Mouse (Mus musculus) liver, embryonic 13.5 days (tissue): Measurements from ENCODE around the gene Inafm1. TPM values are rescaled to one million over a fixed set of nuclear protein-coding genes. Genes with fewer than 3 reads are reported as not detected.

Experiments used
- ATAC-seq: fragments of 200-750 bp; cut with Nextera tagmentation; 2 replicates; pipeline ENCODE4 v1.8.0; 2017; ENCODE audit warnings: low read depth, mild to moderate bottlenecking, moderate number of reproducible peaks, moderate library complexity
- DNase-seq: peaks from one replicate; pipeline ENCODE4 v3.0.0; 2022
- H3K27ac ChIP-seq: fragments of 300-500 bp; sonication (generic); 2 replicates; pipeline ENCODE4 v1.5.1; 2015; ENCODE audit warnings: moderate library complexity, mild to moderate bottlenecking, inconsistent platforms
- H3K27me3 ChIP-seq: fragments of 300-500 bp; sonication (generic); 2 replicates; pipeline ENCODE4 v1.6.1; 2015; ENCODE audit warnings: mild to moderate bottlenecking, inconsistent platforms
- H3K36me3 ChIP-seq: fragments of 300-500 bp; sonication (generic); 2 replicates; pipeline ENCODE4 v1.6.1; 2015; ENCODE audit warnings: mild to moderate bottlenecking, inconsistent platforms
- H3K4me1 ChIP-seq: fragments of 300-500 bp; sonication (generic); replicated peaks from 2 replicates; pipeline ENCODE4 v1.6.1; 2015; ENCODE audit warnings: inconsistent platforms
- H3K4me2 ChIP-seq: fragments of 300-500 bp; sonication (generic); 2 replicates; pipeline ENCODE4 v1.6.1; 2015; ENCODE audit warnings: inconsistent platforms, mild to moderate bottlenecking, moderate library complexity
- H3K4me3 ChIP-seq: fragments of 300-500 bp; sonication (generic); replicated peaks from 2 replicates; pipeline ENCODE4 v1.5.1; 2015; ENCODE audit warnings: mild to moderate bottlenecking, inconsistent platforms
- H3K9ac ChIP-seq: fragments of 300-500 bp; sonication (generic); 2 replicates; pipeline ENCODE4 v1.6.1; 2015; ENCODE audit warnings: mild to moderate bottlenecking, inconsistent platforms
- H3K9me3 ChIP-seq: fragments of 300-500 bp; sonication (generic); replicated peaks from 2 replicates; pipeline ENCODE4 v1.6.1; 2016; ENCODE audit warnings: inconsistent platforms
- WGBS: fragments of 180-500 bp; shearing (Covaris S2); methylation state at CpG from one replicate; pipeline ENCODE4 v1.1.7; 2015; ENCODE audit not compliant: insufficient replicate concordance; 5-methylcytosine and 5-hydroxymethylcytosine counted together
- polyA plus RNA-seq: library from polyadenylated mRNA; unstranded; fragments of >200 nt; fragmentation: Nextera tagmentation; extraction: Ambion mirVana; gene quantifications from 2 replicates; pipeline ENCODE4 v1.2.1, GENCODE M21; 2015

Gene Inafm1
- 3.9 and 4.4 TPM in 2 replicates for polyA plus RNA-seq

GRCm38 (mm10) chr7:16273081-16273765 is at the start of gene Inafm1:
Gene Inafm1, minus strand, starts transcription at chr7:16273617.
- peaks cover 37% of the 10 kb centered on the region for H3K36me3 ChIP-seq
- H3K27me3 ChIP-seq: no peaks in the 10 kb centered on the region
- ATAC-seq (peak; percentile 69), DNase-seq (peak; percentile 86)
- H3K9ac ChIP-seq: peak within 1 kb of the TSS; percentile 93
- H3K4me3 ChIP-seq: peak within 1 kb of the TSS; percentile 84
- WGBS: 2% methylated on average over 41 of the region's 49 CpGs
- peak within 1 kb of the TSS; percentile 98 for H3K27ac ChIP-seq
- peaks cover 70% of the 10 kb centered on the region for H3K4me1 ChIP-seq
- H3K9me3 ChIP-seq: no peaks in the 10 kb centered on the region
- H3K4me2 ChIP-seq: peak within 1 kb of the TSS; percentile 100

DNA sequence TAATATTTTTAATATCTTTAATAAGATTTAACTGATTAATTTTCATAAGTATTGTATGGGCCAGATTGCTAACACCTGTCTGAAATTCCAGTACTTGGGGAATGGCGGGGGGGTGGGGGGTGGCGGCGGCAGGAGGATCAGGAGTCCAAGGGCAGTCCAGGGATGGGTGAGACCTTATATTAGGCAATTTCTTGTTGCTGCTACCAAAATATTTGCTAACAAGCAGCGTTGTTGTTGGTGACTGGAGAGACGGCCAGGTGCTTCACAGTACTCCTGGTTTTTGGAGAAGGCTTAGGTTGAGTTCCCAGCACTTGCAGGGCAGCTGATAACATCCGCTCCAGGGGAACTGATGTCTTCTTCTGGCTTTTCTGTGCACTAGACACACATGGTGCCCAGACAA is 47.1 kb upstream of the Inafm1 start:
- Histone ChIP-seq H3K4me2 (no peak overlapping the region), H3K4me3 (no peak overlapping the region), H3K36me3 (peaks cover 26% of the 10 kb centered on the region), H3K27ac (no peak overlapping the region), H3K27me3 (no peaks in the 10 kb centered on the region), H3K9me3 (no peaks in the 10 kb centered on the region), H3K4me1 (peaks cover 5% of the 10 kb centered on the region), H3K9ac (no peak overlapping the region)
- 76% methylated on average over 6 of the region's 6 CpGs for WGBS
- DNase-seq (no peak), ATAC-seq (no peak)

DNA sequence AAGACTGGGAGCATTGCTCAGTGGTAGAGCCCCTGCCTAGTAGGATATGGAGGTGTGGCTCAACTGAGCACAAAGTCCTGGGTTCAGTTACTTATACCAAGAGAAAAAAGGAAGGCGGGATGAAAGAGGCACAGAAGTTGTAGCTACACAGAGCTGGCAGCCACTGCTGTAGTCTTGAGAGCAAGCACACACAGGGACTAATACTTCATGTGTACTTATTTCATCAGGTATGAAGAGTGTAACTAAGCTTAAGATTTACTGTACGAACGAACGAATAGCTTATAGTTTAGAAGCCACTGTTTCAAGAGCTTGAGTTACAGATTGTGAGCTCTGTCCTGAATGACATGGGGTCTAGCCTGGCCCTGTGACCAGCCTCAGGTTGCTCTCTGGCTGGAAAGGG is 45.8 kb upstream of the Inafm1 start:
- no peak overlapping the region for H3K4me3 ChIP-seq
- H3K27me3 ChIP-seq: no peaks in the 10 kb centered on the region
- H3K27ac ChIP-seq: no peak overlapping the region
- peaks cover 17% of the 10 kb centered on the region for H3K36me3 ChIP-seq
- no peak overlapping the region for H3K9ac ChIP-seq
- H3K4me1 ChIP-seq: peaks cover 18% of the 10 kb centered on the region
- no peaks in the 10 kb centered on the region for H3K9me3 ChIP-seq
- DNase-seq (no peak), ATAC-seq (no peak)
- H3K4me2 ChIP-seq: no peak overlapping the region
- 88% methylated on average over 4 of the region's 4 CpGs for WGBS

DNA sequence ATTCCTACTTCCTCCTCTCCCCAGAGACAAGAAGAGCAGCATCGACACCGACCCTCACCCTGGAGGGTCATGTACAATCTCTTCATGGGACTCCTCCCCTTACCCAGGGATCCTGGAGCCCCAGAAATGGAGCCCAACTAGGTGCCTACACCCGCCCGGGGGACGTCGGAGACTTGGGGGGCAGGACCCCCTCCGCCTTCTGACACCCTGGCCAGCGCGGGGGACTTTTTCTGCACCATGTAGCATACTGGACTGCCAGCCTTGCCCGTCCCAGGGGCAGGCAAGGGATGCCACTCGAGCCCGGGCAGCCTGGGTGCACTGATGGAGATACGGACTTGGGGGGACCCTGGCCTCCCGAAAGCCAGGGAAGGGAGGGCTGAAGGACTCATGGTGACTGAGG is 43.7 kb upstream of the Inafm1 start:
- Histone ChIP-seq H3K4me1 (peaks cover 37% of the 10 kb centered on the region), H3K9ac (no peak overlapping the region), H3K27ac (no peak overlapping the region), H3K4me3 (no peak overlapping the region), H3K4me2 (no peak overlapping the region), H3K36me3 (peaks cover 17% of the 10 kb centered on the region), H3K27me3 (peaks cover 9% of the 10 kb centered on the region), H3K9me3 (no peaks in the 10 kb centered on the region)
- 82% methylated on average over 14 of the region's 14 CpGs for WGBS
- ATAC-seq (no peak), DNase-seq (no peak)

DNA sequence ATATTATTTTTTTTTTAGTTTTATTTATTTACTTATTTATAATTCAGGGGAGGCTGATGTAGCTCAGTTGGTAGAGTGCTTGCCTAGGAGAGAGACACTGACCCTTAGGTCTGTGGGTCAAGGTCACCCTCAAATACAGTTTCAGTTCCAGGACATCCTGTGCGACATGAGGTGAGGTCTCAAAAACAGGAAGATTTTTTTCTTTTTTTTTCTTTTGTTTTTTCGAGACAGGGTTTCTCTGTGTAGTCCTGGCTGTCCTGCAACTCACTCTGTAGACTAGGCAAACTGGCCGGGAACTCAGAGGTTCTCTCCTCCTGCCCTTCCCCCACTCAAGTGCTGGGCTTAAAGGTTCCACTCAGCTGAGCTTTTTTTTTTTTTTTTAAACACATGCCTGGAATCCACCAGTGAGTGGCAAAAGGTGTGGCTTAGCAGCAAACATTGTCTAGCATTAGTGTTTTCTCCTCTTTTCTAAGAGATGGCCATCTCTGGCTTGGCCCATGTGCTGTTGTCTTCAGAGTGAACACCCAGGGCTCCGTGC is 41.9 kb upstream of the Inafm1 start:
- 60% methylated on average over 4 of the region's 4 CpGs for WGBS
- H3K4me1 ChIP-seq: peaks cover 55% of the 10 kb centered on the region
- no peaks in the 10 kb centered on the region for H3K9me3 ChIP-seq
- H3K27me3 ChIP-seq: peaks cover 18% of the 10 kb centered on the region
- peaks cover 17% of the 10 kb centered on the region for H3K36me3 ChIP-seq
- H3K27ac ChIP-seq: peak overlapping the region; percentile 61
- DNase-seq (no peak), ATAC-seq (no peak)
- H3K9ac ChIP-seq: no peak overlapping the region
- no peak overlapping the region for H3K4me3 ChIP-seq
- H3K4me2 ChIP-seq: no peak overlapping the region

DNA sequence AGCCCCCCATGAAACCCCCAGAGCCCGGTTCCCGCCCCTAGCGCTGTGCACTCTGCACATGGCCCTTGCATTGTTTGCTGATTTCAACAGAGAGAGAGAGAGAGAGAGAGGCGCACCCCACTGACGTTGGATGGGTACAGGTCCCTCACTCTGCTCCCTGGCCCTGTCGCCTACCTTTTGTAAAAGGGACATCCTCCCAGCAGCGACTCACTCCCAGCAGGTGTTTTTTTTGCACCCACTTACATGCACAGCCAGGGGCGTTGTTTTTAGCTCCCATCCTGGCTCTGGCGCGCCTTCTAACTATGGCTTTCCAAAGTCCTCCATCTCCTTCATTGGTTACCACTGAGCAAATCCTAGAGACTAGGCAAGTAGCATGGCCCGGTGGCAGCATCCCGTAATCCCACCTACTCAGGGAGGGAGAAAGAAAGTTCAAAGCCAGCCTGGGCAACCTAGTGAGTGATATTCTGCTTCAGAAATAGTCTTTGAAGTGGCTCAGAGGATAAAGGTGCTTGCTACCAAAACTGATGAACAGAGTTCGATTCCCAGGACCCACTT is 40.9 kb upstream of the Inafm1 start:
- Histone ChIP-seq H3K4me1 (peaks cover 64% of the 10 kb centered on the region), H3K27me3 (peaks cover 18% of the 10 kb centered on the region), H3K36me3 (peaks cover 17% of the 10 kb centered on the region), H3K4me3 (peak overlapping the region; percentile 91), H3K9me3 (no peaks in the 10 kb centered on the region), H3K4me2 (peak overlapping the region; percentile 100), H3K27ac (peak overlapping the region; percentile 99), H3K9ac (peak overlapping the region; percentile 99)
- 18% methylated on average over 13 of the region's 13 CpGs for WGBS
- DNase-seq (no peak), ATAC-seq (no peak; the same call in 1 of the 2 replicates)

- peak; percentile 75 for DNase-seq
- peaks cover 17% of the 10 kb centered on the region for H3K36me3 ChIP-seq
- H3K4me3 ChIP-seq: peak overlapping the region; percentile 91
- H3K4me2 ChIP-seq: peak overlapping the region; percentile 100
- H3K27ac ChIP-seq: peak overlapping the region; percentile 99
- ATAC-seq: peak; percentile 67
- peaks cover 18% of the 10 kb centered on the region for H3K27me3 ChIP-seq
- peak overlapping the region; percentile 99 for H3K9ac ChIP-seq
- peaks cover 71% of the 10 kb centered on the region for H3K4me1 ChIP-seq
- under 1% methylated on average over 64 of the region's 66 CpGs for WGBS
- H3K9me3 ChIP-seq: no peaks in the 10 kb centered on the region
These were observed 40.2 kb upstream of the Inafm1 start for GRCm38 (mm10) chr7:16313481-16314220.

DNA sequence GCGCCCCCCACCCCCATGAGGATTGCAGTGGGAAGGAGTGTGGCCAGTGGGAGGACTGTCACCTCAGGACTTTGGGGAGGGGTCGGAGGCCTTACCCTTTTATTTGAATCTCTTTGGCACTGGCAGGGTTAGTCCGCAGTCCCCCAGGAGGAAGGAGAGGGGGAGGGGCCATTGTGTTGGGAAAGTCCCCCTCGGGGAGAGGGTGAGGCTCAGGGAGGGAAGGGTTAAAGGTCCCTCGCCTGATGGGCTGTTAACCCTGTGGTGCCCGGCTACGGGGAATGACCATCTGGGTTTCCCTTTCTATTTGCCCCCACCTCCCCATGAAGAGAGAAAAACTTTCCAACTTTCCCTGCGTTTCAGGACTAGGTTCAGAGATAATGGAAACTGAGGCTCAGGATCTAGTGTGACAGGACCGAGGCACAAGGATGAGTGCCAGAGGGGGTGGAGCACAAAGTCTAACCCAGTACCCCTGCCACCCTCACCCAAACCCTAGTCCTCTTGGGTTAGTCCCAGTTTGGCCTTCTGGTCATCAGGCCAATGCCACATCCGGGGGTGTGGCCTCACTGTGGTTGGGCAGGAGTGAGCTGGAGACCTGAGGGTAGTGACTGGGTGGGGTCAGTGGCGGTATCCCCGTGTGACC is 39.4 kb upstream of the Inafm1 start:
- Histone ChIP-seq H3K4me1 (peaks cover 77% of the 10 kb centered on the region), H3K27me3 (peaks cover 18% of the 10 kb centered on the region), H3K27ac (peak overlapping the region; percentile 99), H3K4me2 (peak overlapping the region; percentile 100), H3K9ac (peak overlapping the region; percentile 99), H3K36me3 (peaks cover 16% of the 10 kb centered on the region), H3K9me3 (no peaks in the 10 kb centered on the region), H3K4me3 (peak overlapping the region; percentile 91)
- DNase-seq (peak; percentile 66), ATAC-seq (peak; percentile 19)
- 1% methylated on average over 12 of the region's 12 CpGs for WGBS

DNA sequence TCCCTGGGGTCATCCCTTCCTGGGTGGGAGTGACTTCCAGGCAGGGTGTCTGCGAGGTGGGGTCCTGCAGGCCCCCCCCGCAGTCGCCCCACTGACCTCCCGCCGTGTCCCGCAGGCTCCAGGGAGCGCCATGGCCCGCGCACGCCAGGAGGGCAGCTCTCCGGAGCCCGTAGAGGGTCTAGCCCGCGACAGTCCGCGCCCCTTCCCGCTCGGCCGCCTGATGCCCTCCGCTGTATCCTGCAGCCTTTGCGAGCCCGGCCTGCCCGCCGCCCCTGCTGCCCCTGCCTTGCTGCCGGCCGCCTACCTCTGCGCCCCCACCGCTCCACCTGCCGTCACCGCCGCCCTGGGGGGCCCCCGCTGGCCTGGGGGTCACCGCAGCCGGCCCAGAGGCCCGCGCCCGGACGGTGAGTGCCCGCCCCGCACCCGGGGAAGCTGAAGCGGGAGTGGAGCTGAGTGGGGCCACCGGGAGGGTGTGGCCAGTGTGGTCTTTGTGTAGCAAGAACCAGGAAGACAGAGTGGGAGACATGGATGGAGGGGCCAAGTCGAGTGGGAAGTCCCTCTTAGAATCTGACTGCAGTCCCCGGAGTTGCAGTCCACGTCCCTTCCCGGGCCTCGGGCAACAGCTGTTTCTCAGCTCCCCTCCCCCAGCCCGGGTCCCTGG is 38.7 kb upstream of the Inafm1 start:
- Histone ChIP-seq H3K9me3 (no peaks in the 10 kb centered on the region), H3K27ac (peak overlapping the region; percentile 99), H3K9ac (peak overlapping the region; percentile 99), H3K27me3 (peaks cover 18% of the 10 kb centered on the region), H3K4me2 (peak overlapping the region; percentile 100), H3K36me3 (peaks cover 9% of the 10 kb centered on the region), H3K4me3 (peak overlapping the region; percentile 91), H3K4me1 (peaks cover 79% of the 10 kb centered on the region)
- WGBS: under 1% methylated on average over 49 of the region's 49 CpGs
- ATAC-seq (no peak), DNase-seq (peak; percentile 28)

DNA sequence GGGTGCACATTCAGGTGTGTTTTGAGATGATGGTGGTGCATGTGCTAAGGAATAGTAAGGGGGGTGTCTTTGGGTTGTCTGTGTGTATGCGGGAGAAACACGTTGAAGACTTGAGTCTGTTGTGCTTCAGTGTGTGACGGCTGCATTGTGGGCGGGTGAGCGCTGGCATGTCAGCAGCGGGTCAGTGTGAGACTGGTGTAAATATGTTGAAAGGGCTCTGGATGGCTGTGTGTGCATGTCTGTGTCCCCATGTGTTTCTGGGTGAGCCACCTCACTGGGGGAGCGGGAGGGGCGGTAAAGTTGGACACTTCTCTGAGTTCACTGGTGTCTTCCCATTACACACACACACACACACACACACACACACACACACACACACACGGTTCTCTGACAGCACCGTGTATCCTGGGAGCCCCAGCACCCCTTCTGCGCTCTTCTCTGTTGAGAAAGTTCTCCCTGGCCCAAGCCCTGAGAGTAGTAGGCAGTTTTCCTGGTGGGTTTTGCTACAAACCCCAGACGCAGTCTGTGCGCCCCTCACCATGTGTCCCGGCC is 38.1 kb upstream of the Inafm1 start:
- H3K27ac ChIP-seq: peak overlapping the region; percentile 99
- H3K27me3 ChIP-seq: peaks cover 18% of the 10 kb centered on the region
- peak overlapping the region; percentile 99 for H3K9ac ChIP-seq
- 1% methylated on average over 14 of the region's 14 CpGs for WGBS
- peaks cover 85% of the 10 kb centered on the region for H3K4me1 ChIP-seq
- DNase-seq: no peak
- no peaks in the 10 kb centered on the region for H3K9me3 ChIP-seq
- peak overlapping the region; percentile 91 for H3K4me3 ChIP-seq
- H3K4me2 ChIP-seq: peak overlapping the region; percentile 100
- no peak for ATAC-seq
- H3K36me3 ChIP-seq: peaks cover 3% of the 10 kb centered on the region
